Mouse (Mus musculus): ENCODE measurements around the gene Glb1l2.

The Glb1l2 gene

GRCm38 (mm10) chr9:26728556-26728955 is 77.7 kb downstream of the Glb1l2 start:
- no peak for DNase-seq (ENCODE audit: low read depth)

GRCm38 (mm10) chr9:26727445-26727844 is 78.8 kb downstream of the Glb1l2 start:
- DNase-seq (ENCODE audit: low read depth) = peak; percentile 5

- DNase-seq (ENCODE audit: low read depth) = no peak
Observed at GRCm38 (mm10) chr9:26725709-26726108, 80.6 kb downstream of the Glb1l2 start.

GRCm38 (mm10) chr9:26721771-26722170 is 84.5 kb downstream of the Glb1l2 start:
- DNase-seq (ENCODE audit: low read depth) = no peak

- no peak for DNase-seq (ENCODE audit: low read depth)
Observed at GRCm38 (mm10) chr9:26718388-26718787, 87.9 kb downstream of the Glb1l2 start.

Measured in 416B (cell line).